Mouse (Mus musculus): ENCODE measurements around the gene Slc11a1. TPM values are rescaled to one million over a fixed set of nuclear protein-coding genes. Genes with fewer than 3 reads are reported as not detected.

Gene Slc11a1
- polyA plus RNA-seq, 1 experiment from 2014 or later = 2.2 TPM

DNA sequence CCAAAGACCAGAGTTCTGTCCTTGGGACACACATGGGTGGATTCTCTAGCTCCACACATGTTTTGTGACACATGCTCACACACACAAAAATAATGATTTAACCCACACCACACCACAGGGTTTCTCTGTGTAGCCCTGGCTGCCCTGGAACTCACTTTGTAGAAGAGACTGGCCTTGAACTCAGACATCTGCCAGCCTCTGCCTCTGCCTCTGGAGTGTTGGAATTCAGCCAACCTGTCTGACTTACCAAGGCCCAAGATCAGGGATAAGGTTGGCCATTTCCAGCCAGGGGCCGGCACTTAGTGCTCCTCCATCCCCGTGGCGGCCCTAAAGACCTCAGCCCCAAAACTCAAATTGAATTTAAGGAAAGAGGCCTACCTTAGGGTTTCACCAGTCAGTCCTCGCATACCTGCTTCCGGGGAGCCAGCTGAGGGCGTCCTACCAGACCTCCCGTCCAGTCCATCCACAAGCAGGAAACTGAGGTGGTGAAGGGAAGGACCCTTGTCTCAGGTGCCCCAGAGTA, 13.5 kb downstream of the Slc11a1 start:
- H3K4me1 ChIP-seq (ENCODE audit: control insufficient read depth, insufficient read depth, low read length) = 0 out of 2 replicates have a peak, but pooled peaks cover 13% of the 10 kb centered on the region
- H3K4me3 ChIP-seq (ENCODE audit: low read depth, low read length) = no peak overlapping the region

DNA sequence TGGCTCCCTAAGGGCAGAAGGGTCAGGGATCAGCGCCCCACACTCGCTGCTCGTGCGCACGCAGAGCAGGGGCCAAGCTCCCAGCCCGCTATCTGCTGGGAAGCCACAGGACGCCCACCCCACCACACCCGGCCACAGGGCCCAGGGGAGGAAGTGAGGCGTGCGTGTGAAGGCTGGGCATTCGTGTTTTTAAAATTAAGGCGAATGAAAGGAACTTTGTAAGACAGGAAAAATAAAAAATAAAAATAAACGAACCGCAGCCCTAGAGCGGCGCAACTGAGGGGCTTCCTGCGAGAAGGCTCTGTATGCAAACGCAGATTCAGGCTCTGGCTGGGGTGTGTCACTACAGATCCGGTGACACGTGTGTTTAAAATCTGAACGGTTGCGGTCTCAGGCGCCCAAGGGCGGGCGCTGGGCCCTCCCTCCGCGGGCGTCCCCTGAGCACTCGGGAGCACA, 14.9 kb downstream of the Slc11a1 start:
- 0 out of 2 replicates have a peak overlapping the region, but pooled peaks have one; percentile 7 for H3K9ac ChIP-seq (replicated peaks; ENCODE audit: low read depth, low read length)
- no peaks in the 10 kb centered on the region for H3K9me3 ChIP-seq (ENCODE audit: control insufficient read depth, low read length)
- H3K36me3 ChIP-seq (ENCODE audit: control insufficient read depth, insufficient read depth, low read length) = peaks cover 5% of the 10 kb centered on the region
- peak overlapping the region; percentile 89; the same call in 1 of the 2 replicates for H3K4me2 ChIP-seq (ENCODE audit: low read depth, low read length)
- no peak overlapping the region for H3K27ac ChIP-seq (ENCODE audit: low read depth, low read length)
- ATAC-seq (ENCODE audit: low read depth) = no peak
- H3K4me1 ChIP-seq (ENCODE audit: control insufficient read depth, insufficient read depth, low read length) = 0 out of 2 replicates have a peak, but pooled peaks cover 13% of the 10 kb centered on the region
- H3K27me3 ChIP-seq (ENCODE audit: control insufficient read depth, insufficient read depth, low read length) = no peaks in the 10 kb centered on the region
- WGBS = 3% methylated on average over 29 of the region's 29 CpGs
- H3K4me3 ChIP-seq (ENCODE audit: low read depth, low read length) = no peak overlapping the region

More for the DNA sequence above, 13.5 kb downstream of the Slc11a1 start:
- Histone ChIP-seq H3K4me2 (ENCODE audit: low read depth, low read length) (no peak overlapping the region), H3K27ac (ENCODE audit: low read depth, low read length) (no peak overlapping the region), H3K36me3 (ENCODE audit: control insufficient read depth, insufficient read depth, low read length) (no peaks in the 10 kb centered on the region), H3K27me3 (ENCODE audit: control insufficient read depth, insufficient read depth, low read length) (no peaks in the 10 kb centered on the region), H3K9me3 (ENCODE audit: control insufficient read depth, low read length) (no peaks in the 10 kb centered on the region), H3K9ac (replicated peaks; ENCODE audit: low read depth, low read length) (no peak overlapping the region)
- WGBS = 82% methylated on average over 7 of the region's 7 CpGs
- no peak for ATAC-seq (ENCODE audit: low read depth)

DNA sequence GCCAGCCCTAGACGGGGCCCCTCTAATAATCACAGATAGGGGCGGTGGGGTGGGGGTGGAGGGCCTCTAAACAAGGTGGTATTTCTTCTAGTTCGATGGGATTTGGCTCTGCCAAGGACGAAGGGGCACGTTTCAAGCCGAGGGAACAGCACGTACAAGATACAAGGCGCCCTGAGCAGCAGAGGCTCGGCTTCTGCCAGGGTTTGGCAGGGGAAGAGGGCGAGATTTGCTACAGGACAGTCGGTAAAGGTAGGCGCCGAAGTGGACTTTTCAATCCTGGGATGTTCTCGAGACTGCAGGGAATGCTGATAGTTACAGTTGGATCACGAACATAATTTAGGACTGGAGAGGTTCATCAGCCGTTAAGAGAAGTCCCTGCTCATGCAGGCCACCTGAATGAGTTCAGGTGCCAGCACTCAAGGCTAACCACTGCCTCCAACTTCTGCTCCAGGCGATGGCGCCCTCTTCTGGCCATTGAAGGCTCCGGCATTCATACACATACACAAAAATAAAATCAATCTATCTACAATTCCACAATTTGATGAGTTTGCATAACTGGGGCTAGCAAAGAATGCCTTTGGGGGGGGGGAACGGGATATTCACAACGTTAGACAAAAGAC, 15.4 kb downstream of the Slc11a1 start:
- H3K9me3 ChIP-seq (ENCODE audit: control insufficient read depth, low read length) = no peaks in the 10 kb centered on the region
- WGBS = 7% methylated on average over 21 of the region's 21 CpGs
- no peak overlapping the region for H3K9ac ChIP-seq (replicated peaks; ENCODE audit: low read depth, low read length)
- 0 out of 2 replicates have a peak, but pooled peaks cover 13% of the 10 kb centered on the region for H3K4me1 ChIP-seq (ENCODE audit: control insufficient read depth, insufficient read depth, low read length)
- ATAC-seq (ENCODE audit: low read depth) = no peak
- H3K27ac ChIP-seq (ENCODE audit: low read depth, low read length) = no peak overlapping the region
- no peaks in the 10 kb centered on the region for H3K27me3 ChIP-seq (ENCODE audit: control insufficient read depth, insufficient read depth, low read length)
- H3K4me2 ChIP-seq (ENCODE audit: low read depth, low read length) = peak overlapping the region; percentile 89; the same call in 1 of the 2 replicates
- peaks cover 9% of the 10 kb centered on the region for H3K36me3 ChIP-seq (ENCODE audit: control insufficient read depth, insufficient read depth, low read length)
- peak overlapping the region; percentile 97; the same call in 1 of the 2 replicates for H3K4me3 ChIP-seq (ENCODE audit: low read depth, low read length)

DNA sequence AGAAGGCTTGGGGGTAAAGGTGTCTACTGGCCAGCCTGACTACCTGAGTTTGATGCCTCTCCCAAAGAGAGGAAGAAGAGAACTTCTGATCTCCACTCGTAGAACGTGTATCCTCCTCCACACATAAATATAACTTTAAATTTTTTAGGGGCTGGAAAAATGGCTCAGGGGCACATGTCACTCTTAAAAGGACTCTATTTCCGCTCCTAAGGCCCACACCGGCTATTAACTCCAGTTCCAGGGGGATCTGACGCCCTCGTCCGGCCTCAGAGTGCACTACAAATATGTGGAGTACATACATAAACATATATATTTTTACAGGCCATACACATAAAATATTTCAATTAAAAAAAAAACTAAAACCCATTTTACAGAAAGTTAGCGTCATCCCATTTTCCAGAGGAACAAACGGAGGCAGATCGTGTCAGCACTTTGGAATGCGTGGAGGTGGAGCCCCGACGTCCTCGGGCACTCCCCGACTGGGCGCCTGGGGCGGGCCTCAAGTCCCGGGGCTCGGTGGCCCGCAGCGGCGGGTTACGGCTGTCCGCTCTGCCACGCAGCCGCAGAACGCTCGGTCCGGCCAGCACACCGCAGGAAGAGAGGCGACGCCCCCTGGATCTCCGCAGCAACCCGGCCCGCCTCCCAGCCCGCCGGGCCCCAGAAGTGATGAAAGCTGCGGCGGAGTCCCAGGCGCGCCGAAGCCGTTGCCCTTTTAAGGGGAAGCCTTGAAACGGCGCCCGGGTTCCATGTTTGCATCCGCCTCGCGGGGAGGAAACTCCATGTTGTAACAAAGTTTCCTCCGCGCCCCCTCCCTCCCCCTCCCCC, 16.1 kb downstream of the Slc11a1 start, which contains the start of gene Ctdsp1:
TSS of gene Ctdsp1 (plus strand) at position 586 of the 825 bp plus-strand sequence.
- Histone ChIP-seq H3K4me1 (ENCODE audit: control insufficient read depth, insufficient read depth, low read length) (0 out of 2 replicates have a peak, but pooled peaks cover 13% of the 10 kb centered on the region), H3K27ac (ENCODE audit: low read depth, low read length) (peak within 1 kb of the TSS; percentile 80), H3K9ac (replicated peaks; ENCODE audit: low read depth, low read length) (peak within 1 kb of the TSS; percentile 74), H3K27me3 (ENCODE audit: control insufficient read depth, insufficient read depth, low read length) (no peaks in the 10 kb centered on the region), H3K9me3 (ENCODE audit: control insufficient read depth, low read length) (no peaks in the 10 kb centered on the region), H3K4me3 (ENCODE audit: low read depth, low read length) (peak within 1 kb of the TSS; percentile 97), H3K36me3 (ENCODE audit: control insufficient read depth, insufficient read depth, low read length) (peaks cover 9% of the 10 kb centered on the region), H3K4me2 (ENCODE audit: low read depth, low read length) (peak within 1 kb of the TSS; percentile 89)
- ATAC-seq (ENCODE audit: low read depth) = peak; percentile 76
- WGBS = 4% methylated on average over 48 of the region's 51 CpGs

DNA sequence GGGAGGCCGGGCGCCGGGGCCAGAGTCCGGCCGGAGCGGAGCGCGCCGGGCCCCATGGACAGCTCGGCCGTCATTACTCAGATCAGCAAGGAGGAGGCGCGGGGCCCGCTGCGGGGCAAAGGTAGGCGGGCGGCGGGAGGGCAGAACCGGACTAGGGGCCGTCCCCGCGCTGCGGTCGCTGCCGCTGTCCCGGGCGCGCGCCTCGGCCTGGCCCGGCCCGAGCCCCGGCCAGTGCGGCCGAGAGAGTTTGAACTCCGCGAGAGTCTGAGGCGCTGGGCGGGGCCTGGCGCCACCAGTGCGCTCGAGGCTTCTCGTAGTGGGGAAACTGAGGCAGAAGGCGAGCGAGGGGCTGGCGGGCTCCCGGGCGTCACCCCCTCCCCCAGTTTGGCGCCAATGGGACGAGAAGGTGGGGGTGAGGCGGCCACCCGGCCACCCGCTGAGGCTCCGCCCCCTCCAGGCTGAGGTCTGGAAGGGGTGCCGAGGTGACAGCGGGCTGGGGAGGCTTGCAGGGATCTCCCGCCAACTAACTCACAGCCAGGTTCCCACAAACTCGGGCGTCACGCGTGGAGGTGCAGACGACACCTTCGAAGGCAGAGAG, 16.9 kb downstream of the Slc11a1 start:
- H3K4me1 ChIP-seq (ENCODE audit: control insufficient read depth, insufficient read depth, low read length) = 0 out of 2 replicates have a peak, but pooled peaks cover 13% of the 10 kb centered on the region
- H3K4me3 ChIP-seq (ENCODE audit: low read depth, low read length) = peak overlapping the region; percentile 97
- H3K27ac ChIP-seq (ENCODE audit: low read depth, low read length) = peak overlapping the region; percentile 80
- ATAC-seq (ENCODE audit: low read depth) = peak; percentile 35
- no peaks in the 10 kb centered on the region for H3K27me3 ChIP-seq (ENCODE audit: control insufficient read depth, insufficient read depth, low read length)
- H3K36me3 ChIP-seq (ENCODE audit: control insufficient read depth, insufficient read depth, low read length) = peaks cover 9% of the 10 kb centered on the region
- H3K4me2 ChIP-seq (ENCODE audit: low read depth, low read length) = peak overlapping the region; percentile 89
- WGBS = under 1% methylated on average over 51 of the region's 63 CpGs
- H3K9me3 ChIP-seq (ENCODE audit: control insufficient read depth, low read length) = no peaks in the 10 kb centered on the region
- peak overlapping the region; percentile 74 for H3K9ac ChIP-seq (replicated peaks; ENCODE audit: low read depth, low read length)

DNA sequence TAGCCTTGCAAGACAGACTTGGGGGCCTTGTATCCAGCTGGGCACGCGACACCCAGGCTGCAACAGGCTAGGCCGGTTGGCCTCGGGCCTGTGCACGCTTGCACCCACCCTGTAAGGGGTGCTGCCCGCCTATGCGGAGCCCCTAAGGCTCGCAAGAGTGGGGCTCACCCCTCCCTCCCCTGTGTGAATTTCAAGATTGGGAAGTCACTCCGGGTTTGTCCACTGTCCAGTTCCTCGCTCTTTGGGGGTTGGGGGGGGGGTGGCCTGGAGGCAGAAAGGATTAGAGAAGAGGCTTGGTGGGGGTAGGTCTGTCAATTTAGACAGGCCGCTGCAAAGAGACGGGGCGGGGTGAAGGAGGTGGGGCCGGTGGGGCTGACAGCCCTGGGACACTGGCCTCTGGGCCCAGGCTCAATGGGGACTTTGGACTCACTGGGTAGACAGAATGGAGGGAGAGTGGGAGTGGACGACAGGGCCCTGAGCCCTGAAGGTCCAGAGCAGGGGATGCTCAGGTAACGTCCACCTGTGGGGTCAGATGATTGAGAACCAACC, 17.5 kb downstream of the Slc11a1 start:
- H3K4me2 ChIP-seq (ENCODE audit: low read depth, low read length) = peak overlapping the region; percentile 89
- ATAC-seq (ENCODE audit: low read depth) = peak; percentile 24
- 0 out of 2 replicates have a peak, but pooled peaks cover 13% of the 10 kb centered on the region for H3K4me1 ChIP-seq (ENCODE audit: control insufficient read depth, insufficient read depth, low read length)
- H3K27me3 ChIP-seq (ENCODE audit: control insufficient read depth, insufficient read depth, low read length) = no peaks in the 10 kb centered on the region
- peak overlapping the region; percentile 97 for H3K4me3 ChIP-seq (ENCODE audit: low read depth, low read length)
- H3K9me3 ChIP-seq (ENCODE audit: control insufficient read depth, low read length) = no peaks in the 10 kb centered on the region
- 0 out of 2 replicates have a peak overlapping the region, but pooled peaks have one; percentile 80 for H3K27ac ChIP-seq (ENCODE audit: low read depth, low read length)
- 4% methylated on average over 16 of the region's 16 CpGs for whole genome bisulfite sequencing
- peak overlapping the region; percentile 74 for H3K9ac ChIP-seq (replicated peaks; ENCODE audit: low read depth, low read length)
- H3K36me3 ChIP-seq (ENCODE audit: control insufficient read depth, insufficient read depth, low read length) = peaks cover 9% of the 10 kb centered on the region

DNA sequence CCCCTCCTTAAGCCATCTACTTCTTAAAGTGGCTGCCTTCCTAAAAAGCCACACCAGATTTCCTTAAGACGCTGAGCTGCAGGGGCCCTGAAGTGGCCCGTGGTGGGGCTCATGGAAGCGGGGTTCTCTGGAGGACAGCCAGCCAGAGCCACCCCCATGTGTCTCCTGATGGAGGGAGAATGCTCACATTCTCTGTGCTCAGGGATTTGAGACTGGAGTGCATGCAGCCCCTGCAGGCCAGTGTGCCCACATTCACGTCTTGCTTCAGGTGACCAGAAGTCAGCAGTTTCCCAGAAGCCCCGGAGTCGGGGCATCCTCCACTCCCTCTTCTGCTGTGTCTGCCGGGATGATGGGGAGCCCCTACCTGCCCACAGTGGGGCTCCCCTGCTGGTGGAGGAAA, 18.0 kb downstream of the Slc11a1 start:
- H3K4me3 ChIP-seq (ENCODE audit: low read depth, low read length) = peak overlapping the region; percentile 97; the same call in 1 of the 2 replicates
- no peak overlapping the region for H3K9ac ChIP-seq (replicated peaks; ENCODE audit: low read depth, low read length)
- H3K27me3 ChIP-seq (ENCODE audit: control insufficient read depth, insufficient read depth, low read length) = no peaks in the 10 kb centered on the region
- H3K27ac ChIP-seq (ENCODE audit: low read depth, low read length) = no peak overlapping the region
- ATAC-seq (ENCODE audit: low read depth) = no peak
- 0 out of 2 replicates have a peak, but pooled peaks cover 15% of the 10 kb centered on the region for H3K4me1 ChIP-seq (ENCODE audit: control insufficient read depth, insufficient read depth, low read length)
- H3K36me3 ChIP-seq (ENCODE audit: control insufficient read depth, insufficient read depth, low read length) = peaks cover 9% of the 10 kb centered on the region
- H3K4me2 ChIP-seq (ENCODE audit: low read depth, low read length) = peak overlapping the region; percentile 89
- 61% methylated on average over 7 of the region's 7 CpGs for WGBS
- no peaks in the 10 kb centered on the region for H3K9me3 ChIP-seq (ENCODE audit: control insufficient read depth, low read length)

DNA sequence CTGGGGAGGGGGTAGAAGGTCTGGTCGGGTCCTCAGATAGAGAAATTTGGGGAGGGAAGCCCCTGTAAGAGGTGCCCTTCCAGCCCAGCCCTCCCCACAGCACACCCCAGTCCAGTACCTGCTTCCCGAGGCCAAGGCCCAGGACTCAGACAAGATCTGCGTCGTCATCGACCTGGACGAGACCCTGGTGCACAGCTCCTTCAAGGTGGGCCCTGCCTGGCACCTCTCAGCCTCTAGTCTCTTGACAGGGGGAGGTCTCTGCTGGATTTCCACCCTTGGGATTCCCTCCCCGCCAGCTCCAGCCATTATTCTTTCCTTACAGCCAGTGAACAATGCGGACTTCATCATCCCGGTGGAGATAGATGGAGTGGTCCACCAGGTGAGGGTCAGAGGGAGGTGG, 18.7 kb downstream of the Slc11a1 start:
- no peak for ATAC-seq (ENCODE audit: low read depth)
- Histone ChIP-seq H3K27me3 (ENCODE audit: control insufficient read depth, insufficient read depth, low read length) (no peaks in the 10 kb centered on the region), H3K27ac (ENCODE audit: low read depth, low read length) (no peak overlapping the region), H3K4me2 (ENCODE audit: low read depth, low read length) (no peak overlapping the region), H3K9me3 (ENCODE audit: control insufficient read depth, low read length) (no peaks in the 10 kb centered on the region), H3K4me3 (ENCODE audit: low read depth, low read length) (no peak overlapping the region), H3K4me1 (ENCODE audit: control insufficient read depth, insufficient read depth, low read length) (0 out of 2 replicates have a peak, but pooled peaks cover 15% of the 10 kb centered on the region), H3K9ac (replicated peaks; ENCODE audit: low read depth, low read length) (no peak overlapping the region), H3K36me3 (ENCODE audit: control insufficient read depth, insufficient read depth, low read length) (peaks cover 9% of the 10 kb centered on the region)
- WGBS = 93% methylated on average over 9 of the region's 9 CpGs
